In genomic region chr7:110288191-110288604, GRCm38 (mm10) we compare ENCODE assay signal across 8 mouse cellular contexts.
DNase-seq lines count a peak whose midpoint lies in the region; ATAC-seq lines count a peak whose summit lies in the region.

No protein-coding gene starts in this region.

- intact Hi-C loops in heart, postnatal 25 days (cut with DNase I), result loop anchor here (5.0 kb wide), 3 partner anchors 259 to 514 kb away; no protein-coding TSS in a partner anchor
- intact Hi-C loops in left cerebral cortex, postnatal 10 days (cut with DNase I), result loop anchor here (5.0 kb wide), 1 partner anchor 144 kb away; no protein-coding TSS in a partner anchor

- H3K4me2 ChIP-seq in midbrain, embryonic 15.5 days, result no peak overlapping the region
- no peak overlapping the region for H3K4me2 ChIP-seq in stomach, embryonic 16.5 days (ENCODE audit: low read depth, low read length)

- no peak overlapping the region for H3K9ac ChIP-seq in midbrain, embryonic 15.5 days
- H3K9ac ChIP-seq in stomach, embryonic 16.5 days (ENCODE audit: low read length), result peak overlapping the region; percentile 33; the same call in 1 of the 2 replicates

- no peak for DNase-seq in cerebellum, postnatal 4 days (ENCODE audit: low spot score in 2 of 2)
- DNase-seq in midbrain, embryonic 10.5 days (ENCODE audit: low spot score), result no peak
- peak; percentile 21 for DNase-seq in heart, postnatal 25 days (ENCODE audit: low spot score)
- no peak for DNase-seq in left cerebral cortex, postnatal 10 days (ENCODE audit: extremely low spot score in 1 of 2, low spot score in 2 of 2)
- no peak for DNase-seq in right cerebral cortex, adult 18-20 months

- no peaks in the 10 kb centered on the region for H3K27me3 ChIP-seq in midbrain, embryonic 10.5 days (ENCODE audit: low read depth, poor library complexity, severe bottlenecking)
- no peaks in the 10 kb centered on the region for H3K27me3 ChIP-seq in midbrain, embryonic 15.5 days (replicated peaks)
- no peaks in the 10 kb centered on the region for H3K27me3 ChIP-seq in stomach, embryonic 16.5 days (ENCODE audit: control insufficient read depth, insufficient read depth, low read length)

- H3K4me1 ChIP-seq in midbrain, embryonic 10.5 days, result peaks cover 15% of the 10 kb centered on the region
- no peaks in the 10 kb centered on the region for H3K4me1 ChIP-seq in midbrain, embryonic 15.5 days
- peaks cover 20% of the 10 kb centered on the region for H3K4me1 ChIP-seq in stomach, embryonic 16.5 days (ENCODE audit: control insufficient read depth, insufficient read depth, low read length)

- 0 out of 2 replicates have a peak, but pooled peaks cover 2% of the 10 kb centered on the region for H3K9me3 ChIP-seq in midbrain, embryonic 10.5 days (replicated peaks)
- no peaks in the 10 kb centered on the region for H3K9me3 ChIP-seq in midbrain, embryonic 15.5 days
- H3K9me3 ChIP-seq in stomach, embryonic 16.5 days (replicated peaks; ENCODE audit: control insufficient read depth, low read length), result peaks cover 5% of the 10 kb centered on the region; the same call in 1 of the 2 replicates

- 92% methylated on average over 4 of the region's 4 CpGs for WGBS in midbrain, embryonic 10.5 days
- WGBS in midbrain, embryonic 15.5 days, result 82% methylated on average over 4 of the region's 4 CpGs
- 77% methylated on average over 4 of the region's 4 CpGs for WGBS in stomach, embryonic 16.5 days

- 0 out of 2 replicates have a peak overlapping the region, but pooled peaks have one; percentile 6 for H3K27ac ChIP-seq in midbrain, embryonic 10.5 days (replicated peaks)
- no peak overlapping the region for H3K27ac ChIP-seq in midbrain, embryonic 15.5 days
- H3K27ac ChIP-seq in stomach, embryonic 16.5 days (ENCODE audit: low read length), result peak overlapping the region; percentile 85

- no peaks in the 10 kb centered on the region for H3K36me3 ChIP-seq in midbrain, embryonic 10.5 days
- H3K36me3 ChIP-seq in midbrain, embryonic 15.5 days (replicated peaks), result no peaks in the 10 kb centered on the region
- H3K36me3 ChIP-seq in stomach, embryonic 16.5 days (ENCODE audit: control insufficient read depth, insufficient read depth, low read length), result no peaks in the 10 kb centered on the region

- peak; percentile 29; the same call in 1 of the 2 replicates for ATAC-seq in cerebellum, adult (ENCODE audit: insufficient number of reproducible peaks, low FRiP score, low TSS enrichment)
- ATAC-seq in midbrain, embryonic 15.5 days (replicated peaks), result no peak
- ATAC-seq in stomach, embryonic 16.5 days (ENCODE audit: insufficient read depth, low FRiP score), result peak; percentile 86

- no peak overlapping the region for H3K4me3 ChIP-seq in midbrain, embryonic 10.5 days
- H3K4me3 ChIP-seq in midbrain, embryonic 15.5 days, result no peak overlapping the region
- H3K4me3 ChIP-seq in stomach, embryonic 16.5 days (replicated peaks; ENCODE audit: low read length), result no peak overlapping the region
